Mouse (Mus musculus): ENCODE measurements around the gene Art3.

DNA sequence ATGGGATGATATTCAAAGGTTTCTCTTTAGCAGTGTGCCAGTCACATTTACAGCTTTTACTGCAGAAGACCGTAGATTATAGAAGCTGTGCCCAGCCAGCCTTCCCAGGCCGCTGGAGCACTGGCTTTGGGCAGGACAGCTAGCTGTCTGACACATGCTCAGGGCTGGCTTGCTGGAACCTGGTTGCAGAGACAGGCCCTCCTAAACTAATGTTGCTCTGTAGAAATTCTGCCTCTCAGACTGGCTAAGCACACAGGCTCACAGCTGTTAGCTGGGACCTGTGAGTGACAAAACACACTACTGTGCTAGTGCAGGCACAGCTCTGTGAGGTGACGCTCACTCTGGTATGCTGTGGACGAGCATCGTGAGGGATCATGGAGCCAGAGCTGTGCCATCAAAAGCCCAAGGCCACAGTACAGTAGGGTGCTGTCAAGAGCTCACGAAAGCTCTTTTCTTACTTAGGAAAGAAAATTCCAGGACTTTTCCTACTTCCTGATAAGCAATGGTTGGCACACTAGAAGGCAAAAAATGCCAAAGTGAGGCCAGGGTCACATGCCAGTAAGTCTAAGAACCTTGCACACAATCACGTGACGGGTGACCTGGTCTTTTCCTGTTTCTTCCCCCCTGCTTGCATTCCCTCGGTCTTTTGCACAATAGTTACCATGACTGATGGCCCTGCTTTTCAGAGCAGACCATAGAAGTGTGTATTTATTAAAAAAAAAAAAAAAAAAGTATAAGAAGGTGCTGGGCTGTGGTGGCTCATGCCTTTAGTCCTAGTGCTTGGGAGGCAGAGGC, 77.9 kb downstream of the Art3 start:
- TF ChIP-seq CTCF (IDR thresholded peaks at IDR 0.05; ENCODE audit: low read depth) = no peak
- no peak for TF ChIP-seq EP300 (IDR thresholded peaks at IDR 0.05; ENCODE audit: low read depth)

Measured in heart, postnatal 0 days (tissue).